Mouse (Mus musculus) kidney, adult 10 weeks (tissue): ENCODE results near the gene Nt5c. TPM values are rescaled to one million over a fixed set of nuclear protein-coding genes. Genes with fewer than 3 reads are reported as not detected.

Experiments
- polyA plus RNA-seq: library from polyadenylated mRNA; stranded (reverse); fragments of 350-450 nt; fragmentation: Illumina TruSeq; extraction: RNeasy Lipid Tissue Mini Kit (QIAGEN cat#74804); gene quantifications from one replicate; pipeline ENCODE4 v1.2.3, GENCODE M21; 2014; ENCODE audit warnings: low read depth, low replicate concordance

Gene Nt5c
- 1.6 TPM for polyA plus RNA-seq

GRCm38 (mm10) chr11:115491356-115492083 lies at the start of gene Nt5c:
Gene Nt5c, minus strand, starts transcription at chr11:115491862.

GRCm38 (mm10) chr11:115536038-115536681 lies 44.5 kb upstream of the Nt5c start, which contains the start of gene Sumo2:
Gene Sumo2, minus strand, starts transcription at chr11:115536276.

DNA sequence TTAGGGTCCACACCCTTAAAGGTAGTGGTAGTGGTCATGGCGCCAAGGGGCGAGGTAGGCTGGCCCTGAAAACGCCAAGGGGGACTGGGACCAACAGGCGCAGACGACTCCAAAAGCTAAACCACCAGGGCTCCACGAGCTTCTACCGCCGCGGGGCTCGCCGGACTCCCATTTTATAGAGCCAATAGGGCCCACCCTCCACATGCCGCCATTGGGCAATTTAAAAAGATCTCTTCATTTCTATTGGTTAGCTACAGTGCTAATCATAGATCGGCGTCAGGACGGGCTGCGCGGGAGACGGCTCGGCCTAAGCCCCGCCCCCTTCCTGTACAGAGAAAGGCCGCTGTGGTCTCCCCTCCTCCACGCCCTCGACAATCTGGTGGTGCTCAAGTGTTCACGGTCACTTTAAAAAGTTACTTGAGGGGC lies 22.6 kb upstream of the Nt5c start, which contains the start of gene Jpt1:
Gene Jpt1, minus strand, starts transcription at position 150 of the 426 bp plus-strand sequence.

GRCm38 (mm10) chr11:115475025-115475757 lies 16.5 kb downstream of the Nt5c start, which contains the start of gene Armc7:
Gene Armc7, plus strand, starts transcription at chr11:115475667.

DNA sequence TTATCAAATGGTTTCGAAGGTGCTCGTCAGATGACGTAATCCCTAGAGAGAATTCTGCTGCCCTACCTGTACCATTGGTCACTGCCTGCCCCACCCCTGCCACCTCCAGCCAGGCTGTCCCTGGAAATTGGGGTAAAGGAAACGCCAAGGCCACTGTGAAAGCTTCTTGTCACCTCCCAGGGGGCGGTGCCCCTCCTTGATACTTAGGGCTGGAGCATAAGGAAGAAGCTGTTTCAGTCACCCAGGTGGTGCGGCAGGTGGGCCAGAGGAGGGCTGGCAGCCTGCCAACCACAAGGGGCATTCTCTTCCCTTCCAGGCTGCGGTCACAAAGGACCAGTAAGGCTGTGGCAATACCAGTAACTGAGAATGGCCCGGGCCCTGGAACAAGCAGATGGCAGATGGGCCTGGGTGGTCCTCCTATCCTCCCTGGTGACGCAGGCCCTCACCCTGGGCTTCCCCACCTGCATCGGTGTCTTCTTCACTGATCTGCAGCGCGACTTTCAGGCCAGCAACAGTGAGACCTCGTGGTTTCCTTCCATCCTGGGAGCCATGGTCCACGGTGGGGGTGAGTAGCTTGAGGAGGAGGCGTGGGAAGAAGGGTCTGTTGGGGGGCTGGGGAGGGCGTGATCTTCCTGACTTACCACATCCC lies 29.3 kb downstream of the Nt5c start, which contains the start of gene Slc16a5:
Gene Slc16a5, plus strand, starts transcription at position 232 of the 649 bp plus-strand sequence.

Other genes starting within 250 kb of the Nt5c start
- not detected for gene Grin2c, start 224.6 kb downstream of the Nt5c start, polyA plus RNA-seq
- gene Fdxr, start 214.8 kb downstream of the Nt5c start, polyA plus RNA-seq, result 2.1 TPM
- gene Fads6, start 194.2 kb downstream of the Nt5c start, polyA plus RNA-seq, result 9.9 TPM
- gene Otop2, start 184.7 kb downstream of the Nt5c start, polyA plus RNA-seq, result not detected
- gene Ush1g, start 169.8 kb downstream of the Nt5c start, polyA plus RNA-seq, result not detected
- not detected for gene Otop3, start 157.1 kb downstream of the Nt5c start, polyA plus RNA-seq
- not detected for gene Hid1, start 124.1 kb downstream of the Nt5c start, polyA plus RNA-seq
- gene Cdr2l, start 109.9 kb downstream of the Nt5c start, polyA plus RNA-seq, result 0.12 TPM
- gene Mrpl58, start 88.1 kb downstream of the Nt5c start, polyA plus RNA-seq, result 21.0 TPM
- gene Atp5h, start 71.9 kb downstream of the Nt5c start, polyA plus RNA-seq, result 905 TPM
- gene Kctd2, start 71.7 kb downstream of the Nt5c start, polyA plus RNA-seq, result 19.2 TPM
- gene Trim80, start 51.3 kb downstream of the Nt5c start, polyA plus RNA-seq, result not detected
- 15.7 TPM for gene Slc16a5, start 29.4 kb downstream of the Nt5c start, polyA plus RNA-seq
- 0.40 TPM for gene Armc7, start 16.2 kb downstream of the Nt5c start, polyA plus RNA-seq
- gene Jpt1, start 22.5 kb upstream of the Nt5c start, polyA plus RNA-seq, result 5.1 TPM
- gene Sumo2, start 44.4 kb upstream of the Nt5c start, polyA plus RNA-seq, result 1,030 TPM
- 17.7 TPM for gene Nup85, start 72.6 kb upstream of the Nt5c start, polyA plus RNA-seq
- 9.5 TPM for gene Mrps7, start 112.1 kb upstream of the Nt5c start, polyA plus RNA-seq
- gene Gga3, start 112.2 kb upstream of the Nt5c start, polyA plus RNA-seq, result 2.0 TPM
- 23.9 TPM for gene Mif4gd, start 121.1 kb upstream of the Nt5c start, polyA plus RNA-seq
- gene Slc25a19, start 136.4 kb upstream of the Nt5c start, polyA plus RNA-seq, result 5.7 TPM
- gene Grb2, start 216.7 kb upstream of the Nt5c start, polyA plus RNA-seq, result 57.4 TPM